In genomic region chr2:25558774-25559173, GRCm38 (mm10) we compare ENCODE assay signal across 9 mouse cellular contexts. TPM values are rescaled to one million over a fixed set of nuclear protein-coding genes. Genes with fewer than 3 reads are reported as not detected.
DNase-seq lines count a peak whose midpoint lies in the region; ATAC-seq and TF ChIP-seq lines count a peak whose summit lies in the region.
"Had no signal": no experiment of that assay in that cellular context is flagged by ENCODE, and none has a peak within 500 bp of the region (broad histone marks: within the 10 kb centered on the region; RNA-seq: fewer than 3 reads in every experiment).

No protein-coding gene starts in this region.

- peak overlapping the region; percentile 100 for H3K4me3 ChIP-seq in heart, embryonic 12.5 days
- H3K4me3 ChIP-seq in MEL (ENCODE audit: control insufficient read depth in 1 of 2, insufficient read depth in 1 of 2, low read depth in 2 of 2, low read length in 2 of 2), result peak overlapping the region; percentile 74 to 86
- peak overlapping the region; percentile 81 for H3K4me3 ChIP-seq in hindbrain, embryonic 12.5 days
- H3K4me3 ChIP-seq in midbrain, embryonic 11.5 days (ENCODE audit: low read depth, low read length), result peak overlapping the region; percentile 93

- TF ChIP-seq RAD21 in MEL (IDR thresholded peaks at IDR 0.05; ENCODE audit: low read depth, low read length), result no peak

- no peak for TF ChIP-seq POLR2A in MEL (IDR thresholded peaks at IDR 0.05; ENCODE audit: control insufficient read depth in 1 of 2, insufficient read depth in 1 of 2, low read depth in 1 of 2, low read length in 2 of 2, poor library complexity in 1 of 2)

- H3K4me1 ChIP-seq in heart, embryonic 12.5 days (replicated peaks), result peaks cover 17% of the 10 kb centered on the region
- H3K4me1 ChIP-seq in MEL (ENCODE audit: control insufficient read depth in 1 of 2, insufficient read depth in 2 of 2, low read length in 2 of 2), result peaks cover 4 to 7% of the 10 kb centered on the region in 2 experiments
- peaks cover 19% of the 10 kb centered on the region for H3K4me1 ChIP-seq in hindbrain, embryonic 12.5 days
- peaks cover 19% of the 10 kb centered on the region for H3K4me1 ChIP-seq in midbrain, embryonic 11.5 days (ENCODE audit: control insufficient read depth, insufficient read depth, low read length)

- H3K4me2 ChIP-seq in heart, embryonic 12.5 days, result peak overlapping the region; percentile 98
- peak overlapping the region; percentile 81 for H3K4me2 ChIP-seq in hindbrain, embryonic 12.5 days (replicated peaks)
- H3K4me2 ChIP-seq in midbrain, embryonic 11.5 days, result peak overlapping the region; percentile 92

- H3K27me3 ChIP-seq in heart, embryonic 12.5 days (replicated peaks), result no peaks in the 10 kb centered on the region
- H3K27me3 ChIP-seq in MEL (ENCODE audit: control insufficient read depth in 1 of 2, insufficient read depth in 2 of 2, low read length in 2 of 2), result no peaks in the 10 kb centered on the region
- no peaks in the 10 kb centered on the region for H3K27me3 ChIP-seq in hindbrain, embryonic 12.5 days
- no peaks in the 10 kb centered on the region for H3K27me3 ChIP-seq in midbrain, embryonic 11.5 days (ENCODE audit: control insufficient read depth, insufficient read depth, low read length)

- no peak for TF ChIP-seq CTCF in MEL (IDR thresholded peaks at IDR 0.05 in 2 of 3, conservative IDR thresholded peaks at IDR 0.05 in 1 of 3; ENCODE audit: control insufficient read depth in 1 of 3, insufficient read depth in 1 of 3, low read depth in 2 of 3, low read length in 3 of 3, poor library complexity in 1 of 3, severe bottlenecking in 1 of 3)

- H3K36me3 ChIP-seq in heart, embryonic 12.5 days, result peaks cover 40% of the 10 kb centered on the region
- H3K36me3 ChIP-seq in MEL (ENCODE audit: control insufficient read depth in 1 of 2, insufficient read depth in 2 of 2, low read length in 2 of 2), result peaks cover 6 to 10% of the 10 kb centered on the region in 2 experiments
- H3K36me3 ChIP-seq in hindbrain, embryonic 12.5 days, result peaks cover 38% of the 10 kb centered on the region
- H3K36me3 ChIP-seq in midbrain, embryonic 11.5 days (ENCODE audit: control insufficient read depth, insufficient read depth, low read length), result peaks cover 12% of the 10 kb centered on the region; the same call in 1 of the 2 replicates

- TF ChIP-seq EP300 in MEL (IDR thresholded peaks at IDR 0.05; ENCODE audit: low read depth in 1 of 2, low read length in 2 of 2), result no peak

- H3K79me2 ChIP-seq in MEL (ENCODE audit: control insufficient read depth, insufficient read depth, low read length, poor library complexity), result peaks cover 20% of the 10 kb centered on the region

- H3K9ac ChIP-seq in heart, embryonic 12.5 days, result peak overlapping the region; percentile 99
- H3K9ac ChIP-seq in MEL (ENCODE audit: control insufficient read depth, low read depth, low read length, poor library complexity, severe bottlenecking), result peak overlapping the region; percentile 87
- peak overlapping the region; percentile 94 for H3K9ac ChIP-seq in hindbrain, embryonic 12.5 days
- H3K9ac ChIP-seq in midbrain, embryonic 11.5 days (ENCODE audit: low read length), result peak overlapping the region; percentile 91

- no peak for DNase-seq in heart, adult 18-20 months
- no peak for DNase-seq in MEL (ENCODE audit: low read depth, low spot score)
- DNase-seq in midbrain, embryonic 11.5 days (ENCODE audit: low spot score, missing footprints), result no peak
- DNase-seq in ovary, postnatal 10 days (ENCODE audit: low spot score), result no peak
- DNase-seq in embryo, embryonic 10.5 days (ENCODE audit: low spot score), result no peak
- DNase-seq in right cerebral cortex, postnatal 10 days (ENCODE audit: low spot score in 2 of 2), result no peak
- DNase-seq: cerebellum, postnatal 14 days had no signal

- ATAC-seq in heart, embryonic 12.5 days (ENCODE audit: insufficient number of reproducible peaks, low FRiP score), result no peak
- ATAC-seq in hindbrain, embryonic 12.5 days (ENCODE audit: low FRiP score), result no peak
- ATAC-seq in midbrain, embryonic 11.5 days (ENCODE audit: low FRiP score), result no peak

- no peak overlapping the region for H3K27ac ChIP-seq in heart, embryonic 12.5 days (ENCODE audit: poor library complexity, severe bottlenecking)
- no peak overlapping the region for H3K27ac ChIP-seq in MEL (ENCODE audit: control insufficient read depth, low read depth, low read length)
- H3K27ac ChIP-seq in hindbrain, embryonic 12.5 days, result no peak overlapping the region
- H3K27ac ChIP-seq in midbrain, embryonic 11.5 days (ENCODE audit: low read depth, low read length), result no peak overlapping the region

- 70% methylated on average over 6 of the region's 6 CpGs for WGBS in heart, embryonic 12.5 days
- 75% methylated on average over 6 of the region's 6 CpGs for WGBS in hindbrain, embryonic 12.5 days
- 80% methylated on average over 6 of the region's 6 CpGs for WGBS in midbrain, embryonic 11.5 days

- H3K9me3 ChIP-seq in heart, embryonic 12.5 days (replicated peaks), result no peaks in the 10 kb centered on the region
- no peaks in the 10 kb centered on the region for H3K9me3 ChIP-seq in MEL (replicated peaks; ENCODE audit: insufficient read depth, low read length)
- no peaks in the 10 kb centered on the region for H3K9me3 ChIP-seq in hindbrain, embryonic 12.5 days (replicated peaks)
- no peaks in the 10 kb centered on the region for H3K9me3 ChIP-seq in midbrain, embryonic 11.5 days (ENCODE audit: control insufficient read depth, low read length)

TF ChIP-seq in MEL, 35 proteins besides CTCF, POLR2A, EP300 and RAD21:
- no peak for TF ChIP-seq HCFC1 (IDR thresholded peaks at IDR 0.05; ENCODE audit: low read depth, low read length)

RNA-seq across cellular contexts. Expression of gene Edf1, which starts 1.1 kb away (rescaled TPM):
- polyA plus RNA-seq in heart, embryonic 12.5 days (2016; fragmentation: Nextera tagmentation; extraction: Ambion mirVana), result 300 and 303 TPM in 2 replicates
- total RNA-seq in heart, adult 18-20 months (2021), result 100 to 1,000 TPM; 223 to 241 TPM
- total RNA-seq in MEL (2012; rRNA removed), result 135 and 142 TPM in 2 replicates
- polyA plus RNA-seq in MEL (2012; ENCODE audit: insufficient read depth in 1 of 2, insufficient read length in 2 of 2, low read depth in 1 of 2, low replicate concordance in 2 of 2, missing spikeins in 1 of 2), result 100 to 1,000 TPM in 1 of 2 experiments, not detected in 1; 318 TPM
- 377 TPM in 2 replicates for polyA plus RNA-seq in hindbrain, embryonic 12.5 days (2016; fragmentation: Nextera tagmentation; extraction: Ambion mirVana)
- polyA plus RNA-seq in midbrain, embryonic 11.5 days (2014; fragmentation: Nextera tagmentation; extraction: Ambion mirVana), result 385 TPM in 2 replicates

RNA-seq across cellular contexts. Expression of gene Traf2, which starts 12.0 kb away (rescaled TPM):
- polyA plus RNA-seq in heart, embryonic 12.5 days (2016; fragmentation: Nextera tagmentation; extraction: Ambion mirVana), result 21.1 and 22.3 TPM in 2 replicates
- total RNA-seq in heart, adult 18-20 months (2021), result 10 to 100 TPM; 15.7 to 17.6 TPM
- total RNA-seq in MEL (2012; rRNA removed), result 19.9 and 21.0 TPM in 2 replicates
- 10 to 100 TPM in 1 of 2 experiments, not detected in 1; 28.3 TPM for polyA plus RNA-seq in MEL (2012; ENCODE audit: insufficient read depth in 1 of 2, insufficient read length in 2 of 2, low read depth in 1 of 2, low replicate concordance in 2 of 2, missing spikeins in 1 of 2)
- polyA plus RNA-seq in hindbrain, embryonic 12.5 days (2016; fragmentation: Nextera tagmentation; extraction: Ambion mirVana), result 25.7 and 29.6 TPM in 2 replicates
- polyA plus RNA-seq in midbrain, embryonic 11.5 days (2014; fragmentation: Nextera tagmentation; extraction: Ambion mirVana), result 29.0 and 31.6 TPM in 2 replicates

RNA-seq across cellular contexts. Expression of gene Mamdc4, which starts 15.9 kb away (rescaled TPM):
- 1.2 and 3.5 TPM in 2 replicates for polyA plus RNA-seq in heart, embryonic 12.5 days (2016; fragmentation: Nextera tagmentation; extraction: Ambion mirVana)
- 1 to 10 TPM in 1 of 2 experiments, under 1 TPM in 1; 0.55 to 1.4 TPM for total RNA-seq in heart, adult 18-20 months (2021)
- 17.6 and 24.0 TPM in 2 replicates for total RNA-seq in MEL (2012; rRNA removed)
- polyA plus RNA-seq in MEL (2012; ENCODE audit: insufficient read depth in 1 of 2, insufficient read length in 2 of 2, low read depth in 1 of 2, low replicate concordance in 2 of 2, missing spikeins in 1 of 2), result 10 to 100 TPM in 1 of 2 experiments, not detected in 1; 21.6 TPM
- 4.7 and 6.7 TPM in 2 replicates for polyA plus RNA-seq in hindbrain, embryonic 12.5 days (2016; fragmentation: Nextera tagmentation; extraction: Ambion mirVana)
- 1.4 and 2.2 TPM in 2 replicates for polyA plus RNA-seq in midbrain, embryonic 11.5 days (2014; fragmentation: Nextera tagmentation; extraction: Ambion mirVana)

RNA-seq across cellular contexts. Expression of gene Phpt1, which starts 16.2 kb away (rescaled TPM):
- 161 and 164 TPM in 2 replicates for polyA plus RNA-seq in heart, embryonic 12.5 days (2016; fragmentation: Nextera tagmentation; extraction: Ambion mirVana)
- total RNA-seq in heart, adult 18-20 months (2021), result 10 to 100 TPM; 55.9 to 72.5 TPM
- 34.7 and 47.0 TPM in 2 replicates for total RNA-seq in MEL (2012; rRNA removed)
- polyA plus RNA-seq in MEL (2012; ENCODE audit: insufficient read depth in 1 of 2, insufficient read length in 2 of 2, low read depth in 1 of 2, low replicate concordance in 2 of 2, missing spikeins in 1 of 2), result 10 to 100 TPM in 1 of 2 experiments, not detected in 1; 73.7 TPM
- polyA plus RNA-seq in hindbrain, embryonic 12.5 days (2016; fragmentation: Nextera tagmentation; extraction: Ambion mirVana), result 131 and 162 TPM in 2 replicates
- 158 and 159 TPM in 2 replicates for polyA plus RNA-seq in midbrain, embryonic 11.5 days (2014; fragmentation: Nextera tagmentation; extraction: Ambion mirVana)

RNA-seq across cellular contexts. Expression of gene Ajm1, which starts 22.8 kb away (rescaled TPM):
- 0.46 and 0.51 TPM in 2 replicates for polyA plus RNA-seq in heart, embryonic 12.5 days (2016; fragmentation: Nextera tagmentation; extraction: Ambion mirVana)
- total RNA-seq in heart, adult 18-20 months (2021), result under 1 TPM; 0.10 to 0.46 TPM
- total RNA-seq in MEL (2012; rRNA removed), result 0.04 and 0.07 TPM in 2 replicates
- under 1 TPM in 1 of 2 experiments, not detected in 1; 0.32 TPM for polyA plus RNA-seq in MEL (2012; ENCODE audit: insufficient read depth in 1 of 2, insufficient read length in 2 of 2, low read depth in 1 of 2, low replicate concordance in 2 of 2, missing spikeins in 1 of 2)
- polyA plus RNA-seq in hindbrain, embryonic 12.5 days (2016; fragmentation: Nextera tagmentation; extraction: Ambion mirVana), result 2.4 and 3.1 TPM in 2 replicates
- 0.07 and 0.10 TPM in 2 replicates for polyA plus RNA-seq in midbrain, embryonic 11.5 days (2014; fragmentation: Nextera tagmentation; extraction: Ambion mirVana)
